Mouse (Mus musculus) urinary bladder, postnatal 4 days (tissue): ENCODE results near the gene Atxn7l1.
"Not testable (repeated sequence)": the region's sequence is repeated elsewhere in the genome, so short reads cannot be mapped to it uniquely, and the experiment has no call there.

Source experiments
- DNase-seq, 2 experiments: peaks; one replicate each; pipeline ENCODE4 v3.0.0; 2021 to 2022; ENCODE audit warnings: low spot score in 2 of 2

The Atxn7l1 gene

GRCm38 (mm10) chr12:33153131-33153530 lies 5.6 kb downstream of the Atxn7l1 start:
- no peak for DNase-seq

GRCm38 (mm10) chr12:33153850-33154249 lies 6.4 kb downstream of the Atxn7l1 start:
- DNase-seq: no peak

GRCm38 (mm10) chr12:33154732-33155131 lies 7.2 kb downstream of the Atxn7l1 start:
- DNase-seq: no peak

GRCm38 (mm10) chr12:33156334-33157018 lies 9.0 kb downstream of the Atxn7l1 start:
- DNase-seq: no peak

GRCm38 (mm10) chr12:33158256-33158655 lies 10.8 kb downstream of the Atxn7l1 start:
- no peak for DNase-seq

- DNase-seq: no peak
Measured at GRCm38 (mm10) chr12:33160406-33160805, 12.9 kb downstream of the Atxn7l1 start.

GRCm38 (mm10) chr12:33162541-33162940 lies 15.0 kb downstream of the Atxn7l1 start:
- no peak for DNase-seq

GRCm38 (mm10) chr12:33164019-33164418 lies 16.5 kb downstream of the Atxn7l1 start:
- not testable (repeated sequence) for DNase-seq

- no peak for DNase-seq
Measured at GRCm38 (mm10) chr12:33166712-33167111, 19.2 kb downstream of the Atxn7l1 start.

GRCm38 (mm10) chr12:33167545-33167944 lies 20.1 kb downstream of the Atxn7l1 start:
- DNase-seq: no peak

GRCm38 (mm10) chr12:33168491-33168890 lies 21.0 kb downstream of the Atxn7l1 start:
- no peak for DNase-seq

- no peak for DNase-seq
Measured at GRCm38 (mm10) chr12:33169777-33170494, 22.4 kb downstream of the Atxn7l1 start.

- no peak for DNase-seq
Measured at GRCm38 (mm10) chr12:33170822-33171221, 23.3 kb downstream of the Atxn7l1 start.

- DNase-seq: no peak
Measured at GRCm38 (mm10) chr12:33172926-33173325, 25.4 kb downstream of the Atxn7l1 start.

- DNase-seq: no peak
Measured at GRCm38 (mm10) chr12:33173720-33174141, 26.2 kb downstream of the Atxn7l1 start.

- no peak for DNase-seq
Measured at GRCm38 (mm10) chr12:33174171-33174570, 26.7 kb downstream of the Atxn7l1 start.

GRCm38 (mm10) chr12:33174675-33175357 lies 27.3 kb downstream of the Atxn7l1 start:
- no peak for DNase-seq

GRCm38 (mm10) chr12:33175621-33176554 lies 28.4 kb downstream of the Atxn7l1 start:
- DNase-seq: peak; percentile 31 to 64

- no peak for DNase-seq
Measured at GRCm38 (mm10) chr12:33176555-33176900, 29.0 kb downstream of the Atxn7l1 start.

- no peak for DNase-seq
Measured at GRCm38 (mm10) chr12:33180421-33180820, 32.9 kb downstream of the Atxn7l1 start.

- DNase-seq: no peak
Measured at GRCm38 (mm10) chr12:33181875-33182274, 34.4 kb downstream of the Atxn7l1 start.
